Mouse (Mus musculus): Measurements from ENCODE around the gene Chst14. TPM values are rescaled to one million over a fixed set of nuclear protein-coding genes. Genes with fewer than 3 reads are reported as not detected.

The Chst14 gene
- polyA plus RNA-seq, 1 experiment from 2014 or later = 6.2 TPM

DNA sequence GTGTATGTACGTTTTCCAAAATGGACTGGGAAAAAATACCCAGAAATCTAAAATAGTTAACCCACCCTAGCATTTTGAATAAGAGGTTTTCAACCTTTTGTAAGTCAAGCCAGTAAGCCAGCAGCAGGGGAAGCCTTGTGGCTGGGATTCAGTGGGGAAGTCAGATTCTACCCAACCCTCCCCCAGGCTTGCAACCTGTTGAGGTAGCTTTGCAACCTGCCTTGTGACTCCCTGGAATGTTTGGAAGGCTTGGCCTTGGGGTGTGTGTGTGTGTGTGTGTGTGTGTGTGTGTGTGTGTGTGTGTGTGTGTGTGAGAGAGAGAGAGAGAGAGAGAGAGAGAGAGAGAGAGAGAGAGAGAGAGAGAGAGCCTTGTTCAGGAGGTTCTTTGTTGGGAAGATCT is 17.1 kb upstream of the Chst14 start:
- Histone ChIP-seq H3K4me1 (replicated peaks) (peaks cover 36% of the 10 kb centered on the region), H3K9me3 (no peaks in the 10 kb centered on the region)
- 74% methylated on average over 1 of the region's 1 CpGs for WGBS

DNA sequence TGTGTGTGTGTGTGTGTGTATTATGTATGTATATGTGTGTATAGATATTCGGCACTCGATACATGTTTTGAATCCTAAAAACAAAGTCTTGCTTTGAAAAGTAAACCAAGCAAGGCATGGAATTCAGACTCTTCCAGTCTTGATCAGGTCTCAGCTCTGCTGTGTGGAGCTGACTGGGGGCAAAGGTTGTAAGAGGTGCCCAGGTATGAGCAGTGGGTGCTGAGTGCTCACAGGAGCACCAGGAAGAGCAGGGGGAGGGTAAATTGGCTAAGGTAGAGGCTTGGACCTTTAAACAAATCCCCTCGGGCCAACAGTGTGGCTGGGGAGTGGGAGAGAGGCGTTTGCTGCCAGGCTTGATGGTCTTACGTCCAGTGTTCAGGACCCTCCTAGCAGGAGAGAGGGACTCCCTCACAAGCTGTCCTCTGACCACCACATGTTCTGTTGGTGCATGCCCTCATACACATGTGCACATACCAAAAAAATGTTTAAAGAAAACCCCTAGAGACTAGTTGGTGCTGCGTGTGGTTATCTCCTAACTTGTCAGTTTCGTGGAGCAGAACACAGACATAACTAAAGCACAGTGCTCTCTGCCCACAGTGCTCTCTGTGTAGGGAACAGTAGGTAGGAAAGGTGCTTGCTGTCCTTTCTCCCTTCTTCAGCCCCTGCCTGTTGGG is 15.6 kb upstream of the Chst14 start:
- H3K4me1 ChIP-seq (replicated peaks) = peaks cover 28% of the 10 kb centered on the region
- no peak overlapping the region for H3K9ac ChIP-seq
- no peaks in the 10 kb centered on the region for H3K9me3 ChIP-seq
- H3K4me3 ChIP-seq = no peak overlapping the region
- no peaks in the 10 kb centered on the region for H3K36me3 ChIP-seq
- no peak overlapping the region for H3K4me2 ChIP-seq
- no peak for ATAC-seq (ENCODE audit: low FRiP score, low read depth)
- H3K27me3 ChIP-seq = no peaks in the 10 kb centered on the region
- no peak overlapping the region for H3K27ac ChIP-seq (replicated peaks)
- 76% methylated on average over 7 of the region's 7 CpGs for WGBS

More for the DNA sequence above, 17.1 kb upstream of the Chst14 start:
- no peak for ATAC-seq (ENCODE audit: low FRiP score, low read depth)
- Histone ChIP-seq H3K36me3 (no peaks in the 10 kb centered on the region), H3K9ac (no peak overlapping the region), H3K4me3 (no peak overlapping the region), H3K27ac (replicated peaks) (no peak overlapping the region), H3K4me2 (no peak overlapping the region), H3K27me3 (no peaks in the 10 kb centered on the region)

- 79% methylated on average over 8 of the region's 8 CpGs for WGBS
- Histone ChIP-seq H3K9ac (no peak overlapping the region), H3K36me3 (no peaks in the 10 kb centered on the region), H3K4me3 (no peak overlapping the region), H3K27ac (replicated peaks) (no peak overlapping the region), H3K27me3 (no peaks in the 10 kb centered on the region), H3K4me1 (replicated peaks) (peaks cover 24% of the 10 kb centered on the region), H3K4me2 (no peak overlapping the region), H3K9me3 (no peaks in the 10 kb centered on the region)
- ATAC-seq (ENCODE audit: low FRiP score, low read depth) = no peak
Measured at GRCm38 (mm10) chr2:118912706-118913105, 13.6 kb upstream of the Chst14 start.

- Histone ChIP-seq H3K9ac (no peak overlapping the region), H3K27ac (replicated peaks) (no peak overlapping the region), H3K4me3 (no peak overlapping the region), H3K4me1 (replicated peaks) (peaks cover 24% of the 10 kb centered on the region), H3K27me3 (no peaks in the 10 kb centered on the region), H3K4me2 (no peak overlapping the region), H3K36me3 (no peaks in the 10 kb centered on the region), H3K9me3 (no peaks in the 10 kb centered on the region)
- ATAC-seq (ENCODE audit: low FRiP score, low read depth) = 0 out of 2 replicates have a peak, but pooled peaks have one; percentile 21
- WGBS = 53% methylated on average over 11 of the region's 11 CpGs
Measured at GRCm38 (mm10) chr2:118913551-118914276, 12.6 kb upstream of the Chst14 start.

DNA sequence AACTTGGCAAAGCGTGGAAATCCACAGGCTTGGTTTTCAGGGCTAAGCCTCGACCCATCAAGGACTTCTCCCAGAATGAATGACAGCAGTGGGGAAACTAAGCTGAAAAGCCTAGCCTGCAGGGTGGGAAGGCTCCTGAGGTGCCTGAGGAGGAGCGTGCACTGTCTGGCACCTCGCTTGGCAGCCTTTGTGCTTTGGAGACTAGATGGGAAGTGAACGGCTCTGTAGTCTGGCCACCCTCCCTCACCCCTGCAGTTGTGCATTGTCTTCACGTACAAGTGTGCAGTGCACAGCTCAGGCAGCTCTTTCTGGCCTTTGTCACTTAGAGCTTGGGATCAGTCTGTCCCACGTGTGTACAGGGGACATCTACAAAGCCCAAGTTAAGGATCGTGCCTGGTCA is 11.6 kb upstream of the Chst14 start:
- ATAC-seq (ENCODE audit: low FRiP score, low read depth) = 0 out of 2 replicates have a peak, but pooled peaks have one; percentile 17
- no peak overlapping the region for H3K27ac ChIP-seq (replicated peaks)
- 22% methylated on average over 8 of the region's 8 CpGs for WGBS

DNA sequence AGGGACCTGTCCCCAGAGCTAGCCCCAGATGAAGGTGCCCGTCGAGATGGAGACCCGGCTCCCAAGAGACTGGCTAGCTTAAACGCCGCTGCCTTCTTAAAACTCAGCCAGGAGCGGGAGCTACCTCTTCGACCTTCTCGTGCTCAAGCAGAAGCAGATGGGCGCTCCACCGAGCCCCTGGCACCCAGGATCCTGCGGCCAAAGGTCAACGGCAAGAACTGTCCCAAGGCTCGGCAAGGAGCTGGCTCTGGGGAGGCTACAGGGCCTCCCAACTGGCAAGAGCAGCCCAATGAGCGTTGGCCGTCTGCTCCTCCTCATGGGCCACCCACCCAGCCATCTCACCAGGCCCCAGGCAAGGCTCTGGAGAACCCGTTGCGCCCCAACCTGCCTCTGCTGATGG is 9.9 kb upstream of the Chst14 start:
- H3K4me2 ChIP-seq = no peak overlapping the region
- H3K36me3 ChIP-seq = peaks cover 9% of the 10 kb centered on the region; the same call in 1 of the 2 replicates
- H3K27ac ChIP-seq (replicated peaks) = no peak overlapping the region
- H3K27me3 ChIP-seq = no peaks in the 10 kb centered on the region
- H3K4me3 ChIP-seq = no peak overlapping the region
- no peaks in the 10 kb centered on the region for H3K9me3 ChIP-seq
- H3K4me1 ChIP-seq (replicated peaks) = peaks cover 24% of the 10 kb centered on the region
- WGBS = 88% methylated on average over 17 of the region's 17 CpGs
- H3K9ac ChIP-seq = no peak overlapping the region
- no peak for ATAC-seq (ENCODE audit: low FRiP score, low read depth)

More for the DNA sequence above, 11.6 kb upstream of the Chst14 start:
- no peaks in the 10 kb centered on the region for H3K36me3 ChIP-seq
- H3K4me3 ChIP-seq = no peak overlapping the region
- H3K4me1 ChIP-seq (replicated peaks) = peaks cover 24% of the 10 kb centered on the region
- no peak overlapping the region for H3K9ac ChIP-seq
- H3K4me2 ChIP-seq = no peak overlapping the region
- H3K9me3 ChIP-seq = no peaks in the 10 kb centered on the region
- no peaks in the 10 kb centered on the region for H3K27me3 ChIP-seq

- 64% methylated on average over 1 of the region's 1 CpGs for WGBS
- no peak overlapping the region for H3K4me3 ChIP-seq
- no peak overlapping the region for H3K27ac ChIP-seq (replicated peaks)
- H3K27me3 ChIP-seq = no peaks in the 10 kb centered on the region
- H3K9ac ChIP-seq = no peak overlapping the region
- peaks cover 29% of the 10 kb centered on the region for H3K36me3 ChIP-seq
- no peak overlapping the region for H3K4me2 ChIP-seq
- no peak for ATAC-seq (ENCODE audit: low FRiP score, low read depth)
- peaks cover 14% of the 10 kb centered on the region for H3K4me1 ChIP-seq (replicated peaks)
- no peaks in the 10 kb centered on the region for H3K9me3 ChIP-seq
Measured at GRCm38 (mm10) chr2:118918543-118918942, 7.8 kb upstream of the Chst14 start.

- Histone ChIP-seq H3K27me3 (no peaks in the 10 kb centered on the region), H3K9ac (no peak overlapping the region), H3K4me3 (no peak overlapping the region), H3K4me1 (replicated peaks) (no peaks in the 10 kb centered on the region), H3K27ac (replicated peaks) (no peak overlapping the region), H3K36me3 (peaks cover 35% of the 10 kb centered on the region), H3K9me3 (no peaks in the 10 kb centered on the region), H3K4me2 (no peak overlapping the region)
- WGBS = 77% methylated on average over 3 of the region's 3 CpGs
- ATAC-seq (ENCODE audit: low FRiP score, low read depth) = no peak
Measured at GRCm38 (mm10) chr2:118920428-118920827, 5.9 kb upstream of the Chst14 start.

DNA sequence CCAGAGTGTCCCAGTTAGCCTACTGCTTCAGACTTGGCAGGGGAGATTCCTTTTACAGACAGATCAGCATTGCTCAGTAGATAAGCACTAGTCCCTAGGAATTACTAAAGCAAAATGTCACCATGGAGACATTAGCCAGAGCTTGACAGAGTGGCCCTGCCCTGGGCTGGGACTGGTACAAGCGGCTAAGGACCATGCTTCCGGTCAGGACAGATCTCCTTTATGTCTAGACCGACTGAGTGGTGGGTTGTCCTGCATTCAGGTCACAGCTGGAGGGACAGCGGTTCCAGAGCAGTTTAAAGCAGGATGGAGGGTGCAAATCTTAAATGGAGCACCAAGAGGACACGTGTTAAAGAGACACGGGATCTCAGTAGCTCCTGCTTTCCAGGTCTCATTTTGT is 344 bp upstream of the Chst14 start:
- ATAC-seq (ENCODE audit: low FRiP score, low read depth) = peak; percentile 56
- H3K36me3 ChIP-seq = peaks cover 27% of the 10 kb centered on the region
- whole genome bisulfite sequencing = 3% methylated on average over 6 of the region's 6 CpGs
- H3K27me3 ChIP-seq = no peaks in the 10 kb centered on the region
- peak overlapping the region; percentile 59 for H3K4me3 ChIP-seq
- H3K9me3 ChIP-seq = no peaks in the 10 kb centered on the region
- no peak overlapping the region for H3K27ac ChIP-seq (replicated peaks)
- peaks cover 20% of the 10 kb centered on the region for H3K4me1 ChIP-seq (replicated peaks)
- H3K9ac ChIP-seq = peak overlapping the region; percentile 49
- H3K4me2 ChIP-seq = peak overlapping the region; percentile 94

DNA sequence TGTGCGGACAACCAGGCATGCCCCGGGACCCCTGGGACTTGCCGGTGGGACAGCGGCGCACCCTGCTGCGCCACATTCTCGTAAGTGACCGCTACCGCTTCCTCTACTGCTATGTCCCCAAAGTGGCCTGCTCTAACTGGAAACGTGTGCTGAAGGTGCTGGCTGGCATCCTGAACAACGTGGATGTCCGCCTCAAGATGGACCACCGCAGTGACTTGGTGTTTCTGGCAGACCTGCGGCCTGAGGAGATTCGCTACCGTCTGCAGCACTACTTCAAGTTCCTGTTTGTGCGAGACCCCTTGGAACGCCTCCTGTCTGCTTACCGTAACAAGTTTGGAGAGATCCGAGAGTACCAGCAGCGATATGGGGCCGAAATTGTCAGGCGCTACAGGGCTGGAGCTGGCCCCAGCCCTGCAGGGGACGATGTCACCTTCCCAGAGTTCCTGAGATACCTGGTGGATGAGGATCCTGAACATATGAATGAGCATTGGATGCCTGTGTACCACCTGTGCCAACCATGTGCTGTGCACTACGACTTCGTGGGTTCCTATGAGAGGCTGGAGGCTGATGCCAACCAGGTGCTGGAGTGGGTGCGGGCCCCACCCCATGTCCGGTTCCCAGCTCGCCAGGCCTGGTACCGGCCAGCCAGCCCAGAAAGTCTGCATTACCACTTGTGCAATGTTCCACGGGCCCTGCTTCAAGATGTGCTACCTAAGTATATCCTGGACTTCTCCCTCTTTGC is 873 bp downstream of the Chst14 start:
- ATAC-seq (ENCODE audit: low FRiP score, low read depth) = no peak
- WGBS = 37% methylated on average over 31 of the region's 31 CpGs

GRCm38 (mm10) chr2:118941341-118941740 is 15.0 kb downstream of the Chst14 start:
- no peaks in the 10 kb centered on the region for H3K27me3 ChIP-seq
- H3K27ac ChIP-seq (replicated peaks) = no peak overlapping the region
- no peak overlapping the region for H3K4me2 ChIP-seq
- H3K9ac ChIP-seq = no peak overlapping the region
- no peaks in the 10 kb centered on the region for H3K36me3 ChIP-seq
- WGBS = 82% methylated on average over 7 of the region's 7 CpGs
- H3K4me3 ChIP-seq = no peak overlapping the region
- ATAC-seq (ENCODE audit: low FRiP score, low read depth) = no peak
- H3K9me3 ChIP-seq = no peaks in the 10 kb centered on the region
- H3K4me1 ChIP-seq (replicated peaks) = no peaks in the 10 kb centered on the region

More for the DNA sequence above, 873 bp downstream of the Chst14 start:
- Histone ChIP-seq H3K9me3 (no peaks in the 10 kb centered on the region), H3K4me2 (peak overlapping the region; percentile 94), H3K27me3 (no peaks in the 10 kb centered on the region), H3K9ac (peak overlapping the region; percentile 49), H3K4me3 (peak overlapping the region; percentile 59), H3K27ac (replicated peaks) (no peak overlapping the region), H3K36me3 (peaks cover 20% of the 10 kb centered on the region), H3K4me1 (replicated peaks) (peaks cover 20% of the 10 kb centered on the region)

DNA sequence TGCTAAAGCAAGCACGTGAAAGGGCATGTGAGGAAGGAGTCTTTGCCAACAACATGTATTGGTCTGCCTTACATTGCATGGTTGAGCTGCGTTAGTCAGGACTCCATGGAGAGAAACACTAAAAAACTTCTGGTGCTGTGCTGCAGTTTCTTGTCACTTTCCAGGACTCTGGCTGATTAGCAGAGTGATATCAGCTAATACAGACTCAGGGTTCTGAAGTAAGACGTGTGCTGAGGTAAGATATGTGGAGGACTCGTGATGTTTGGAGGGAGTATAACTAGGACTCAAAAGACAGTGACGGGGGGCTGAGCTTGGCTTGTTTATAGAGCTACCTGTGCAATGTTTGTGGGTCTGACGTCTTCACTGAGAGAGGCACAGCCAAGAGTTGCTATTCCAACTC is 16.9 kb downstream of the Chst14 start:
- no peak overlapping the region for H3K4me2 ChIP-seq
- H3K27ac ChIP-seq (replicated peaks) = no peak overlapping the region
- WGBS = 94% methylated on average over 6 of the region's 6 CpGs
- no peaks in the 10 kb centered on the region for H3K36me3 ChIP-seq
- no peaks in the 10 kb centered on the region for H3K9me3 ChIP-seq
- no peaks in the 10 kb centered on the region for H3K4me1 ChIP-seq (replicated peaks)
- H3K4me3 ChIP-seq = no peak overlapping the region
- ATAC-seq (ENCODE audit: low FRiP score, low read depth) = no peak
- no peak overlapping the region for H3K9ac ChIP-seq
- H3K27me3 ChIP-seq = no peaks in the 10 kb centered on the region

Data from hindbrain, embryonic 15.5 days (tissue).